Mouse (Mus musculus) intestine, embryonic 14.5 days (tissue): ENCODE results near the gene Calcoco2. TPM values are rescaled to one million over a fixed set of nuclear protein-coding genes. Genes with fewer than 3 reads are reported as not detected.
"Not testable (repeated sequence)": the region's sequence is repeated elsewhere in the genome, so short reads cannot be mapped to it uniquely, and the experiment has no call there.

Source experiments
- ATAC-seq: fragments of 200-750 bp; cut with Nextera tagmentation; replicated peaks from 2 replicates; pipeline ENCODE4 v1.8.0; 2017; ENCODE audit warnings: low read depth, moderate number of reproducible peaks, moderate TSS enrichment, moderate library complexity; ENCODE audit not compliant: low FRiP score, low TSS enrichment
- DNase-seq: peaks from one replicate; pipeline ENCODE4 v3.0.0-alpha.2; 2018; ENCODE audit warnings: low spot score
- H3K27ac ChIP-seq: fragments of 300-500 bp; sonication (generic); 2 replicates; pipeline ENCODE4 v1.5.1; 2014; ENCODE audit warnings: low read depth, mild to moderate bottlenecking, control low read depth
- H3K27me3 ChIP-seq: fragments of 300-500 bp; sonication (generic); replicated peaks from 2 replicates; pipeline ENCODE4 v1.6.1; 2014; ENCODE audit warnings: low read length, control low read depth; ENCODE audit not compliant: control insufficient read depth, insufficient read depth
- H3K36me3 ChIP-seq: fragments of 300-500 bp; sonication (generic); 2 replicates; pipeline ENCODE4 v1.6.1; 2014; ENCODE audit warnings: low read length, control low read depth; ENCODE audit not compliant: control insufficient read depth, insufficient read depth
- H3K4me1 ChIP-seq: fragments of 300-500 bp; sonication (generic); replicated peaks from 2 replicates; pipeline ENCODE4 v1.6.1; 2014; ENCODE audit warnings: low read length, control low read depth, mixed read lengths; ENCODE audit not compliant: control insufficient read depth, insufficient read depth
- H3K4me2 ChIP-seq: fragments of 300-500 bp; sonication (generic); 2 replicates; pipeline ENCODE4 v1.6.1; 2014; ENCODE audit warnings: low read length
- H3K4me3 ChIP-seq: fragments of 300-500 bp; sonication (generic); 2 replicates; pipeline ENCODE4 v1.5.1; 2014; ENCODE audit warnings: low read depth, low read length, control low read depth, mixed read lengths
- H3K9ac ChIP-seq: fragments of 300-500 bp; sonication (generic); 2 replicates; pipeline ENCODE4 v1.6.1; 2014; ENCODE audit warnings: mild to moderate bottlenecking, low read length
- H3K9me3 ChIP-seq: fragments of 300-500 bp; sonication (generic); 2 replicates; pipeline ENCODE4 v1.6.1; 2016; ENCODE audit warnings: low read length, control low read depth; ENCODE audit not compliant: control insufficient read depth
- WGBS: fragments of 180-500 bp; shearing (Covaris S2); extraction: QIAGEN DNeasy Blood & Tissue Kit; methylation state at CpG from one replicate; pipeline ENCODE4 v1.1.7; 2014; 5-methylcytosine and 5-hydroxymethylcytosine counted together
- polyA plus RNA-seq: library from polyadenylated mRNA; unstranded; fragments of >200 nt; fragmentation: Nextera tagmentation; extraction: Ambion mirVana; gene quantifications from 2 replicates; pipeline ENCODE4 v1.2.1, GENCODE M21; 2014

The Calcoco2 gene
- polyA plus RNA-seq, 1 experiment from 2014 or later: 0.11 TPM

- Histone ChIP-seq H3K9me3 (no peaks in the 10 kb centered on the region), H3K4me1 (peaks cover 9% of the 10 kb centered on the region; the same call in 1 of the 2 replicates), H3K36me3 (no peaks in the 10 kb centered on the region), H3K4me2 (peak overlapping the region; percentile 83), H3K9ac (0 out of 2 replicates have a peak overlapping the region, but pooled peaks have one; percentile 20), H3K27ac (no peak overlapping the region), H3K27me3 (peaks cover 36% of the 10 kb centered on the region), H3K4me3 (peak overlapping the region; percentile 36)
- ATAC-seq: peak; percentile 62
- 3% methylated on average over 45 of the region's 45 CpGs for WGBS
- peak; percentile 75 for DNase-seq
Measured at GRCm38 (mm10) chr11:96124052-96124914, 12.5 kb upstream of the Calcoco2 start.

GRCm38 (mm10) chr11:96122806-96123205 is 11.0 kb upstream of the Calcoco2 start:
- not testable (repeated sequence) for DNase-seq, H3K9me3 ChIP-seq, ATAC-seq, H3K4me3 ChIP-seq, H3K4me2 ChIP-seq, H3K27ac ChIP-seq, H3K9ac ChIP-seq, H3K4me1 ChIP-seq, H3K36me3 ChIP-seq
- H3K27me3 ChIP-seq: peaks cover 36% of the 10 kb centered on the region
- 82% methylated on average over 4 of the region's 4 CpGs for WGBS

GRCm38 (mm10) chr11:96119401-96119800 is 7.6 kb upstream of the Calcoco2 start:
- WGBS: 59% methylated on average over 3 of the region's 3 CpGs
- no peak for ATAC-seq

GRCm38 (mm10) chr11:96116925-96117324 is 5.2 kb upstream of the Calcoco2 start:
- not testable (repeated sequence) for H3K4me2 ChIP-seq, DNase-seq

More at GRCm38 (mm10) chr11:96119401-96119800, 7.6 kb upstream of the Calcoco2 start:
- no peaks in the 10 kb centered on the region for H3K9me3 ChIP-seq
- H3K4me1 ChIP-seq: peaks cover 6% of the 10 kb centered on the region; the same call in 1 of the 2 replicates
- DNase-seq: no peak
- H3K4me3 ChIP-seq: no peak overlapping the region
- H3K27ac ChIP-seq: no peak overlapping the region
- no peaks in the 10 kb centered on the region for H3K36me3 ChIP-seq
- no peak overlapping the region for H3K9ac ChIP-seq
- peaks cover 17% of the 10 kb centered on the region for H3K27me3 ChIP-seq
- H3K4me2 ChIP-seq: no peak overlapping the region

GRCm38 (mm10) chr11:96116116-96116515 is 4.4 kb upstream of the Calcoco2 start:
- Histone ChIP-seq H3K4me2 (no peak overlapping the region), H3K27me3 (no peaks in the 10 kb centered on the region), H3K27ac (no peak overlapping the region), H3K9ac (no peak overlapping the region), H3K4me3 (no peak overlapping the region), H3K36me3 (no peaks in the 10 kb centered on the region), H3K9me3 (no peaks in the 10 kb centered on the region), H3K4me1 (no peaks in the 10 kb centered on the region)
- ATAC-seq: no peak
- WGBS: 87% methylated on average over 3 of the region's 3 CpGs
- DNase-seq: no peak

More at GRCm38 (mm10) chr11:96116925-96117324, 5.2 kb upstream of the Calcoco2 start:
- not testable (repeated sequence) for H3K4me1 ChIP-seq, ATAC-seq, H3K9me3 ChIP-seq, H3K27ac ChIP-seq, H3K27me3 ChIP-seq, H3K9ac ChIP-seq, H3K36me3 ChIP-seq, H3K4me3 ChIP-seq
- WGBS: 81% methylated on average over 3 of the region's 3 CpGs

GRCm38 (mm10) chr11:96115416-96115815 is 3.7 kb upstream of the Calcoco2 start:
- DNase-seq: no peak
- H3K4me3 ChIP-seq: no peak overlapping the region
- WGBS: 89% methylated on average over 6 of the region's 6 CpGs

GRCm38 (mm10) chr11:96114077-96114476 is 2.3 kb upstream of the Calcoco2 start:
- WGBS: 55% methylated on average over 2 of the region's 2 CpGs
- H3K4me2 ChIP-seq: no peak overlapping the region
- ATAC-seq (no peak), DNase-seq (no peak)
- H3K9me3 ChIP-seq: no peaks in the 10 kb centered on the region
- no peak overlapping the region for H3K9ac ChIP-seq
- H3K27me3 ChIP-seq: no peaks in the 10 kb centered on the region
- no peaks in the 10 kb centered on the region for H3K4me1 ChIP-seq
- H3K27ac ChIP-seq: no peak overlapping the region
- H3K4me3 ChIP-seq: no peak overlapping the region
- H3K36me3 ChIP-seq: no peaks in the 10 kb centered on the region

More at GRCm38 (mm10) chr11:96115416-96115815, 3.7 kb upstream of the Calcoco2 start:
- no peak overlapping the region for H3K4me2 ChIP-seq
- H3K4me1 ChIP-seq: no peaks in the 10 kb centered on the region
- H3K9me3 ChIP-seq: no peaks in the 10 kb centered on the region
- H3K27ac ChIP-seq: no peak overlapping the region
- no peaks in the 10 kb centered on the region for H3K36me3 ChIP-seq
- no peak overlapping the region for H3K9ac ChIP-seq
- no peak for ATAC-seq
- H3K27me3 ChIP-seq: no peaks in the 10 kb centered on the region

- not testable (repeated sequence) for H3K27ac ChIP-seq, H3K36me3 ChIP-seq, H3K4me3 ChIP-seq, H3K9me3 ChIP-seq, H3K4me1 ChIP-seq, H3K4me2 ChIP-seq, ATAC-seq, DNase-seq, H3K27me3 ChIP-seq, H3K9ac ChIP-seq
- 57% methylated on average over 2 of the region's 2 CpGs for WGBS
Measured at GRCm38 (mm10) chr11:96110950-96111349, 814 bp downstream of the Calcoco2 start.
